Comparison of ENCODE assay signal across 8 mouse cellular contexts in the genomic region with DNA sequence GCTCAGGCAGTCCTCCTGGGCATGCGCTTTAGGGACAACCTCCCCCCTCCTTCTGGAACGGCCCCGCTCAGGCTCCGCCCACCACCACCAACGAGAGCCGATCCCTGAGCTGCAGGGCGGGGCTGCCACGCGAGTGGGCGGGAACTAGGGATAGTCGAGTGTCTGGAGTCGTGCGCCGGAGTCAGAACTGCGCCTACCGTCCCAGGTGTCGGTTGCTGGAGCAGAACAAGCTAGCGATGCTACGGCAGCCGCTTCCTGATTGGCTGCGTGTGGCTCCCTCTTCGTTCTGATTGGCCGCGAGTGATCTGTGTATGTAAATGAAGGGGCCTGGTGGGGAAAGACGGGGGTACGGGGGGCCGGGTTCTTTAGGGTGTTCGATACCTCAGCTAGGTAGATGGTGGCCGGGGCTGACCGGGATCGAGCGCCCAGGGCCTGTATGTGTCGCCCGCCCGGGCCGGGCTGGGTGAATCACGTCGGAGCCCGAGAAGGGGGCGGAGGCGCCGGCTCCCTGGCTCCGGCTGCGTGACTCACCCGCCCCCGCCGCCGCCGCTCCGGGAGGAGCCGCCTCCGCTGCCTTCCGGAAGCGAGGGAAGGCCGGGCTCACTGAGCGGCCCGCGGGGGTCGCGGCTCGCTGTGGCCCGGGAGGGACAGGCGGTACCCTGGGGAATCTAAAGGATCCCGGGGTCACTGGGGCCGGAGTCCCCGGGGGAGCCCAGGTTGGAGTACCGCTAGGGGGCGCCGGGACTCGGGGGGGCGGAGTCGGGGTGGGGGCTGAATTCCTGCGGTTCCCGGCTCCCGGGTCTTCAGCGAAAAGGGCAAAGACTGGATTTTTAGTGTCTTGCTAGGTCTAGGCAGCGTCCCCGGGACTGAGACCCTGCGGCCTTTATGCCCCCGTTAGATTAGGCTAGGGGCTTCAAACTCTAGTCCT. TPM values are rescaled to one million over a fixed set of nuclear protein-coding genes. Genes with fewer than 3 reads are reported as not detected.
DNase-seq lines count a peak whose midpoint lies in the region; ATAC-seq and TF ChIP-seq lines count a peak whose summit lies in the region.

Sertad1 (plus strand) TSS at position 141 of the 928 bp plus-strand sequence.

- peak; percentile 100 for DNase-seq in ZHBTc4 (ENCODE audit: low read depth, low spot score)
- peak; percentile 100 for DNase-seq in gastrocnemius, adult 2 months
- DNase-seq in hindbrain, postnatal 0 days (ENCODE audit: low spot score), result peak; percentile 99
- DNase-seq in left cerebral cortex, adult 8-10 months (ENCODE audit: low spot score in 2 of 2), result peak; percentile 99 to 100
- DNase-seq in right cerebral cortex, postnatal 10 days (ENCODE audit: low spot score in 2 of 2), result peak; percentile 100
- peak; percentile 99 for DNase-seq in urinary bladder, postnatal 25 days (ENCODE audit: low spot score)

- H3K9me3 ChIP-seq in hindbrain, postnatal 0 days (ENCODE audit: low read length), result no peaks in the 10 kb centered on the region
- H3K9me3 ChIP-seq in megakaryocyte, embryonic 14.5 days, result no peaks in the 10 kb centered on the region

- intact Hi-C loops in gastrocnemius, adult 2 months (cut with DNase I), result no loop called here

- no peaks in the 10 kb centered on the region for H3K27me3 ChIP-seq in hindbrain, postnatal 0 days (ENCODE audit: insufficient read depth, low read length)
- H3K27me3 ChIP-seq in megakaryocyte, embryonic 14.5 days (replicated peaks), result no peaks in the 10 kb centered on the region

- H3K27ac ChIP-seq in gastrocnemius, adult 2 months, result peak within 1 kb of the TSS; percentile 98
- peak within 1 kb of the TSS; percentile 93 for H3K27ac ChIP-seq in hindbrain, postnatal 0 days

- ATAC-seq in common myeloid progenitor, adult 5-6 weeks (replicated peaks; ENCODE audit: low read depth, poor library complexity, severe bottlenecking), result peak; percentile 72
- ATAC-seq in hindbrain, postnatal 0 days, result peak; percentile 98

- no peaks in the 10 kb centered on the region for H3K36me3 ChIP-seq in hindbrain, postnatal 0 days (ENCODE audit: insufficient read depth, low read length)
- H3K36me3 ChIP-seq in megakaryocyte, embryonic 14.5 days (replicated peaks; ENCODE audit: low read length), result peaks cover 22% of the 10 kb centered on the region

- peak within 1 kb of the TSS; percentile 91 for H3K4me3 ChIP-seq in gastrocnemius, adult 2 months
- peak within 1 kb of the TSS; percentile 78 for H3K4me3 ChIP-seq in hindbrain, postnatal 0 days (ENCODE audit: low read length)
- peak within 1 kb of the TSS; percentile 95 for H3K4me3 ChIP-seq in megakaryocyte, embryonic 14.5 days (replicated peaks)

- peak; percentile 84 for TF ChIP-seq CTCF in gastrocnemius, adult 2 months (IDR thresholded peaks at IDR 0.05)
- peak; percentile 57 for TF ChIP-seq CTCF in hindbrain, postnatal 0 days (IDR thresholded peaks at IDR 0.05; ENCODE audit: low read depth)

- WGBS in hindbrain, postnatal 0 days, result under 1% methylated on average over 56 of the region's 80 CpGs

- H3K4me1 ChIP-seq in hindbrain, postnatal 0 days (ENCODE audit: insufficient read depth, low read length), result no peaks in the 10 kb centered on the region; the same call in 1 of the 2 replicates
- H3K4me1 ChIP-seq in megakaryocyte, embryonic 14.5 days, result peaks cover 73% of the 10 kb centered on the region

- peak within 1 kb of the TSS; percentile 55 for H3K4me2 ChIP-seq in hindbrain, postnatal 0 days (ENCODE audit: low read depth, low read length)

- H3K9ac ChIP-seq in hindbrain, postnatal 0 days (replicated peaks; ENCODE audit: low read length), result peak within 1 kb of the TSS; percentile 89

RNA-seq across cellular contexts. Expression of gene Sertad1, which starts in this region (rescaled TPM):
- total RNA-seq in common myeloid progenitor, adult 5-6 weeks (2017), result 11.5 and 14.0 TPM in 2 replicates
- total RNA-seq in gastrocnemius, adult 2 months (2021), result 1 to 10 TPM; 5.5 to 9.1 TPM
- total RNA-seq in hindbrain, postnatal 0 days (2014; rRNA removed), result 7.2 and 9.4 TPM in 2 replicates
- polyA plus RNA-seq in hindbrain, postnatal 0 days (2015; fragmentation: Nextera tagmentation; extraction: Ambion mirVana), result 7.7 and 8.8 TPM in 2 replicates
- 10 to 100 TPM; 13.8 to 17.5 (median 14.1) TPM for total RNA-seq in left cerebral cortex, adult 8-10 months (2022)
- polyA plus RNA-seq in megakaryocyte, embryonic 14.5 days (2012; ENCODE audit: insufficient read depth, low replicate concordance), result 159 and 273 TPM in 2 replicates

Comparison
In these comparisons a context has a peak if more than half of its experiments do, and no peak if none do; other contexts are left out.
1. Peak in every context shown above with its lines: DNase-seq, ATAC-seq, H3K4me3 ChIP-seq and H3K27ac ChIP-seq.
2. RNA of gene Sertad1 (polyA plus RNA-seq): 159 to 273 TPM in megakaryocyte, embryonic 14.5 days; 7.7 to 8.8 TPM in hindbrain, postnatal 0 days; every median in the first group is over 10 times any median in the second.